Mouse (Mus musculus): Measurements from ENCODE around the gene Zfp341.

GRCm38 (mm10) chr2:154633039-154633742, 20.1 kb downstream of the Zfp341 start:
- TF ChIP-seq CTCF (IDR thresholded peaks at IDR 0.05; ENCODE audit: low read depth) (no peak), EP300 (IDR thresholded peaks at IDR 0.05; ENCODE audit: low read depth) (0 out of 2 replicates have a peak, but pooled peaks have one; percentile 37)
